Mouse (Mus musculus): Measurements from ENCODE around the gene Mn1. TPM values are rescaled to one million over a fixed set of nuclear protein-coding genes. Genes with fewer than 3 reads are reported as not detected.

Gene Mn1
- polyA plus RNA-seq, 1 experiment = 1.7 TPM

DNA sequence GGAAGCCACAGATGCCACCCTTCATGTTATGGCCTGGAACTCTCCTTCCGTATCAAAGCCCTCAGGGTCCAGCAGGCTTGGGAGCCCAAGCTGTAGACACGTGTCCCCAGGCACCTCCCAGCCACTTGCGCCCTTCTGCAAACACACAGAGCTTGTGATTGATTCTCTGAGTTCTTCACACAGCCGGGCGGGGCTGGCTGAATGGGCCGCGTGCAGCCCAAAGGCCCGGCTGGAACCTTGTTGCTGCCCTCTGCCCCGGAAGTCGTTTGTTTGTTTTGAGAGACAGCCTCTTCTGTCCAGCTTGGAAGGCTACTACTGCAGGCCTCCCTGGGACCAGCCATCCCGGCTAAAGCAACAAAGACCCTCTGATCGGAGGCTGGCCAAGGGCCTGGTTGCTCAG is 89.2 kb downstream of the Mn1 start:
- H3K4me3 ChIP-seq (replicated peaks; ENCODE audit: control insufficient read depth, low read depth, low read length) = no peak overlapping the region
- peaks cover 17% of the 10 kb centered on the region for H3K4me1 ChIP-seq (ENCODE audit: control insufficient read depth, insufficient read depth, low read length)
- 58% methylated on average over 12 of the region's 12 CpGs for WGBS
- TF ChIP-seq POLR2A (IDR thresholded peaks at IDR 0.05; ENCODE audit: borderline replicate concordance, control insufficient read depth, low read depth, low read length) (no peak), CTCF (IDR thresholded peaks at IDR 0.05; ENCODE audit: control insufficient read depth, insufficient read depth, low read length) (no peak)
- H3K27ac ChIP-seq (ENCODE audit: control insufficient read depth, insufficient read depth, low read depth, low read length, poor library complexity) = peak overlapping the region; percentile 29; the same call in 1 of the 2 replicates

Other genes with a start within 250 kb of the Mn1 start
- gene Pitpnb, start 86.6 kb upstream of the Mn1 start, polyA plus RNA-seq (2011; ENCODE audit: insufficient read depth, insufficient read length, low replicate concordance, missing spikeins) = 10.7 and 25.5 TPM in 2 replicates

Data from bone marrow, adult 2 months (tissue).